Mouse (Mus musculus): ENCODE measurements around the gene Cep152. TPM values are rescaled to one million over a fixed set of nuclear protein-coding genes. Genes with fewer than 3 reads are reported as not detected.

Gene Cep152
- polyA plus RNA-seq, 1 experiment from 2014 or later: 2.4 TPM

GRCm38 (mm10) chr2:125577670-125578069 lies 47.2 kb downstream of the Cep152 start:
- Histone ChIP-seq H3K4me1 (replicated peaks; ENCODE audit: insufficient read depth, low read length) (no peaks in the 10 kb centered on the region), H3K4me3 (replicated peaks; ENCODE audit: low read depth, low read length) (no peak overlapping the region), H3K4me2 (ENCODE audit: low read length) (no peak overlapping the region), H3K27me3 (ENCODE audit: insufficient read depth, low read length) (no peaks in the 10 kb centered on the region), H3K36me3 (ENCODE audit: insufficient read depth, low read length) (peaks cover 45% of the 10 kb centered on the region), H3K9ac (ENCODE audit: low read depth, low read length) (no peak overlapping the region), H3K9me3 (replicated peaks; ENCODE audit: low read length) (no peaks in the 10 kb centered on the region), H3K27ac (no peak overlapping the region)
- 65% methylated on average over 4 of the region's 4 CpGs for whole genome bisulfite sequencing
- ATAC-seq (replicated peaks; ENCODE audit: low FRiP score, low read depth) (no peak), DNase-seq (ENCODE audit: low spot score) (no peak)
- TF ChIP-seq CTCF (IDR thresholded peaks at IDR 0.05; ENCODE audit: low read depth): no peak

GRCm38 (mm10) chr2:125576498-125576897 lies 48.4 kb downstream of the Cep152 start:
- ATAC-seq (replicated peaks; ENCODE audit: low FRiP score, low read depth) (no peak), DNase-seq (ENCODE audit: low spot score) (no peak)
- no peak for TF ChIP-seq CTCF (IDR thresholded peaks at IDR 0.05; ENCODE audit: low read depth)
- H3K4me1 ChIP-seq (replicated peaks; ENCODE audit: insufficient read depth, low read length): no peaks in the 10 kb centered on the region
- WGBS: 88% methylated on average over 8 of the region's 8 CpGs
- H3K27me3 ChIP-seq (ENCODE audit: insufficient read depth, low read length): no peaks in the 10 kb centered on the region
- no peaks in the 10 kb centered on the region for H3K9me3 ChIP-seq (replicated peaks; ENCODE audit: low read length)
- H3K36me3 ChIP-seq (ENCODE audit: insufficient read depth, low read length): peaks cover 40% of the 10 kb centered on the region
- H3K4me3 ChIP-seq (replicated peaks; ENCODE audit: low read depth, low read length): no peak overlapping the region
- no peak overlapping the region for H3K27ac ChIP-seq
- no peak overlapping the region for H3K4me2 ChIP-seq (ENCODE audit: low read length)
- H3K9ac ChIP-seq (ENCODE audit: low read depth, low read length): no peak overlapping the region

GRCm38 (mm10) chr2:125575766-125576165 lies 49.1 kb downstream of the Cep152 start:
- no peaks in the 10 kb centered on the region for H3K4me1 ChIP-seq (replicated peaks; ENCODE audit: insufficient read depth, low read length)
- no peak overlapping the region for H3K4me2 ChIP-seq (ENCODE audit: low read length)
- no peaks in the 10 kb centered on the region for H3K27me3 ChIP-seq (ENCODE audit: insufficient read depth, low read length)
- H3K4me3 ChIP-seq (replicated peaks; ENCODE audit: low read depth, low read length): no peak overlapping the region
- no peak overlapping the region for H3K9ac ChIP-seq (ENCODE audit: low read depth, low read length)
- no peaks in the 10 kb centered on the region for H3K9me3 ChIP-seq (replicated peaks; ENCODE audit: low read length)
- H3K27ac ChIP-seq: no peak overlapping the region
- H3K36me3 ChIP-seq (ENCODE audit: insufficient read depth, low read length): peaks cover 41% of the 10 kb centered on the region
- no peak for TF ChIP-seq CTCF (IDR thresholded peaks at IDR 0.05; ENCODE audit: low read depth)
- ATAC-seq (replicated peaks; ENCODE audit: low FRiP score, low read depth) (no peak), DNase-seq (ENCODE audit: low spot score) (no peak)
- WGBS: 90% methylated on average over 3 of the region's 3 CpGs

- no peak for ATAC-seq (replicated peaks; ENCODE audit: low FRiP score, low read depth)
- no peak overlapping the region for H3K4me3 ChIP-seq (replicated peaks; ENCODE audit: low read depth, low read length)
- TF ChIP-seq CTCF (IDR thresholded peaks at IDR 0.05; ENCODE audit: low read depth): no peak
- peaks cover 19% of the 10 kb centered on the region for H3K36me3 ChIP-seq (ENCODE audit: insufficient read depth, low read length)
- DNase-seq (ENCODE audit: low spot score): no peak
- H3K9me3 ChIP-seq (replicated peaks; ENCODE audit: low read length): no peaks in the 10 kb centered on the region
- H3K9ac ChIP-seq (ENCODE audit: low read depth, low read length): no peak overlapping the region
- no peak overlapping the region for H3K4me2 ChIP-seq (ENCODE audit: low read length)
- H3K27me3 ChIP-seq (ENCODE audit: insufficient read depth, low read length): no peaks in the 10 kb centered on the region
- 88% methylated on average over 11 of the region's 11 CpGs for WGBS
- no peak overlapping the region; the same call in 1 of the 2 replicates for H3K27ac ChIP-seq
- H3K4me1 ChIP-seq (replicated peaks; ENCODE audit: insufficient read depth, low read length): no peaks in the 10 kb centered on the region
These were observed 61.0 kb downstream of the Cep152 start for GRCm38 (mm10) chr2:125563884-125564283.

- H3K9ac ChIP-seq (ENCODE audit: low read depth, low read length): no peak overlapping the region
- ATAC-seq (replicated peaks; ENCODE audit: low FRiP score, low read depth) (no peak), DNase-seq (ENCODE audit: low spot score) (no peak)
- no peaks in the 10 kb centered on the region for H3K4me1 ChIP-seq (replicated peaks; ENCODE audit: insufficient read depth, low read length)
- H3K36me3 ChIP-seq (ENCODE audit: insufficient read depth, low read length): peaks cover 16% of the 10 kb centered on the region
- H3K4me3 ChIP-seq (replicated peaks; ENCODE audit: low read depth, low read length): no peak overlapping the region
- no peaks in the 10 kb centered on the region for H3K27me3 ChIP-seq (ENCODE audit: insufficient read depth, low read length)
- no peak overlapping the region for H3K27ac ChIP-seq
- no peak for TF ChIP-seq CTCF (IDR thresholded peaks at IDR 0.05; ENCODE audit: low read depth)
- WGBS: 89% methylated on average over 8 of the region's 8 CpGs
- H3K9me3 ChIP-seq (replicated peaks; ENCODE audit: low read length): no peaks in the 10 kb centered on the region
- H3K4me2 ChIP-seq (ENCODE audit: low read length): no peak overlapping the region
These were observed 62.5 kb downstream of the Cep152 start for GRCm38 (mm10) chr2:125562407-125562806.

GRCm38 (mm10) chr2:125560037-125560436 lies 64.9 kb downstream of the Cep152 start:
- no peak for DNase-seq (ENCODE audit: low spot score)
- Histone ChIP-seq H3K36me3 (ENCODE audit: insufficient read depth, low read length) (no peaks in the 10 kb centered on the region), H3K4me3 (replicated peaks; ENCODE audit: low read depth, low read length) (no peak overlapping the region), H3K9me3 (replicated peaks; ENCODE audit: low read length) (no peaks in the 10 kb centered on the region), H3K27me3 (ENCODE audit: insufficient read depth, low read length) (no peaks in the 10 kb centered on the region), H3K4me1 (replicated peaks; ENCODE audit: insufficient read depth, low read length) (no peaks in the 10 kb centered on the region), H3K4me2 (ENCODE audit: low read length) (no peak overlapping the region), H3K9ac (ENCODE audit: low read depth, low read length) (no peak overlapping the region), H3K27ac (no peak overlapping the region)
- TF ChIP-seq CTCF (IDR thresholded peaks at IDR 0.05; ENCODE audit: low read depth): no peak
- ATAC-seq (replicated peaks; ENCODE audit: low FRiP score, low read depth): no peak
- WGBS: 91% methylated on average over 6 of the region's 6 CpGs

All from kidney, postnatal 0 days (tissue).